Mouse (Mus musculus) brain, embryonic 14.5 days (tissue): ENCODE measurements around the gene Ttc5.

Source experiments
- CTCF ChIP-seq: fragments of 200-500 bp; IDR thresholded peaks from 2 replicates; pipeline ENCODE4 v1.5.1; 2012; ENCODE audit warnings: inconsistent platforms, mild to moderate bottlenecking, moderate library complexity, borderline replicate concordance; ENCODE audit not compliant: insufficient read depth, insufficient read length; ENCODE audit errors: extremely low read depth
- POLR2A ChIP-seq: fragments of 200-500 bp; IDR thresholded peaks from 2 replicates; pipeline ENCODE4 v1.6.1; 2012; ENCODE audit warnings: mild to moderate bottlenecking, inconsistent platforms, borderline replicate concordance; ENCODE audit not compliant: poor library complexity, insufficient read depth, insufficient read length, severe bottlenecking; ENCODE audit errors: extremely low read depth

DNA sequence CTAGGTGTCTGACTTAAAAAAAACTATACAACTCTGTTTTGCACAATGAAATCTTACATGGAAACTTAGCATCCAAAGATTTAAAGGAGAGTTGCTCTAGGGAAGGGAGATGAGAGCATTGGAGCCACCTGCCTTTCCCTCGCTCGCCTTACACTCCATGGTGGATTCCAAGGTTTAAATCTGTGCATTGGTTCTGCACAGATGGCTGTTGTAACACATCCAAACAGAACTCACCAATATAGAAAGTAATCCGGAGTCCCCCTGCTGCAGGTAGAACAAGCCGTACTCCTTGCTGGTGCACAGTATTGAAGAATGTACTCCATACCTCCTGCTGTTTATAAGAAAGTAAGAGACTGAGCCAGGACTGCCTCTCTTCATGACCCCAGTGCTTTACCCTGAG lies 41.3 kb upstream of the Ttc5 start:
- TF ChIP-seq CTCF (no peak), POLR2A (no peak)
